Mouse (Mus musculus) kidney, adult 11 months (tissue): ENCODE measurements around the gene Lgals3bp.

Experiments
- DNase-seq: peaks from one replicate; pipeline ENCODE4 v3.0.0; 2022

The Lgals3bp gene

GRCm38 (mm10) chr11:118355640-118356039 lies 46.3 kb downstream of the Lgals3bp start, which contains the start of gene Timp2:
Timp2 (minus strand) TSS chr11:118355740.
- DNase-seq = no peak

- DNase-seq = peak; percentile 61
Measured at GRCm38 (mm10) chr11:118355205-118355604, 46.7 kb downstream of the Lgals3bp start.

GRCm38 (mm10) chr11:118354636-118355191 lies 47.2 kb downstream of the Lgals3bp start:
- no peak for DNase-seq

GRCm38 (mm10) chr11:118349494-118349893 lies 52.4 kb downstream of the Lgals3bp start:
- DNase-seq = no peak

- peak; percentile 37 for DNase-seq
Measured at GRCm38 (mm10) chr11:118348877-118349276, 53.0 kb downstream of the Lgals3bp start.

- DNase-seq = no peak
Measured at GRCm38 (mm10) chr11:118348419-118348818, 53.5 kb downstream of the Lgals3bp start.

GRCm38 (mm10) chr11:118347911-118348310 lies 54.0 kb downstream of the Lgals3bp start:
- no peak for DNase-seq

- DNase-seq = no peak
Measured at GRCm38 (mm10) chr11:118347391-118347790, 54.5 kb downstream of the Lgals3bp start.

- DNase-seq = no peak
Measured at GRCm38 (mm10) chr11:118346395-118347096, 55.3 kb downstream of the Lgals3bp start.

GRCm38 (mm10) chr11:118345693-118346092 lies 56.2 kb downstream of the Lgals3bp start:
- DNase-seq = no peak

- no peak for DNase-seq
Measured at GRCm38 (mm10) chr11:118343629-118344028, 58.3 kb downstream of the Lgals3bp start.
